Mouse (Mus musculus): ENCODE measurements around the gene Crip3.
A peak's percentile ranks its signal among the peaks of the same experiment; 100 is the strongest.

Crip3 gene

GRCm38 (mm10) chr17:46428761-46429414, at the start of gene Crip3:
Gene Crip3 (plus strand): TSS chr17:46428926.
- DNase-seq (ENCODE audit: low spot score in 2 of 2): no peak

GRCm38 (mm10) chr17:46383294-46384060, 45.2 kb upstream of the Crip3 start, which contains the start of gene Zfp318:
Gene Zfp318 (plus strand): TSS chr17:46383731.
- DNase-seq (ENCODE audit: low spot score in 2 of 2): peak; percentile 96 to 97

- DNase-seq (ENCODE audit: low spot score in 2 of 2): peak; percentile 13 to 24
Observed at GRCm38 (mm10) chr17:46384061-46384801, 44.5 kb upstream of the Crip3 start.

- DNase-seq (ENCODE audit: low spot score in 2 of 2): no peak
Observed at GRCm38 (mm10) chr17:46388200-46388599, 40.5 kb upstream of the Crip3 start.

GRCm38 (mm10) chr17:46393012-46393411, 35.7 kb upstream of the Crip3 start:
- peak; percentile 25 to 45 for DNase-seq (ENCODE audit: low spot score in 2 of 2)

GRCm38 (mm10) chr17:46394631-46395030, 34.1 kb upstream of the Crip3 start:
- DNase-seq (ENCODE audit: low spot score in 2 of 2): peak; percentile 13 to 19

GRCm38 (mm10) chr17:46408478-46408877, 20.2 kb upstream of the Crip3 start:
- no peak for DNase-seq (ENCODE audit: low spot score in 2 of 2)

GRCm38 (mm10) chr17:46418628-46419027, 10.1 kb upstream of the Crip3 start:
- no peak for DNase-seq (ENCODE audit: low spot score in 2 of 2)

- DNase-seq (ENCODE audit: low spot score in 2 of 2): no peak
Observed at GRCm38 (mm10) chr17:46419717-46420116, 9.0 kb upstream of the Crip3 start.

- DNase-seq (ENCODE audit: low spot score in 2 of 2): no peak
Observed at GRCm38 (mm10) chr17:46426496-46426895, 2.2 kb upstream of the Crip3 start.

- DNase-seq (ENCODE audit: low spot score in 2 of 2): no peak
Observed at GRCm38 (mm10) chr17:46433627-46434026, 4.9 kb downstream of the Crip3 start.

GRCm38 (mm10) chr17:46436672-46437366, 8.1 kb downstream of the Crip3 start:
- peak in 1 of 2 experiments; percentile 51 for DNase-seq (ENCODE audit: low spot score in 2 of 2)

GRCm38 (mm10) chr17:46438298-46438873, 9.7 kb downstream of the Crip3 start, which contains the start of gene Slc22a7:
Gene Slc22a7 (minus strand): TSS chr17:46438457.
- no peak for DNase-seq (ENCODE audit: low spot score in 2 of 2)

- DNase-seq (ENCODE audit: low spot score in 2 of 2): no peak
Observed at GRCm38 (mm10) chr17:46439176-46439575, 10.4 kb downstream of the Crip3 start.

- DNase-seq (ENCODE audit: low spot score in 2 of 2): no peak
Observed at GRCm38 (mm10) chr17:46444839-46445579, 16.3 kb downstream of the Crip3 start.

GRCm38 (mm10) chr17:46446264-46446663, 17.5 kb downstream of the Crip3 start:
- no peak for DNase-seq (ENCODE audit: low spot score in 2 of 2)

- no peak for DNase-seq (ENCODE audit: low spot score in 2 of 2)
Observed at GRCm38 (mm10) chr17:46452683-46453082, 24.0 kb downstream of the Crip3 start.

- DNase-seq (ENCODE audit: low spot score in 2 of 2): no peak
Observed at GRCm38 (mm10) chr17:46453302-46453948, 24.7 kb downstream of the Crip3 start.

GRCm38 (mm10) chr17:46453970-46454411, 25.3 kb downstream of the Crip3 start:
- peak in 1 of 2 experiments; percentile 27 for DNase-seq (ENCODE audit: low spot score in 2 of 2)

- DNase-seq (ENCODE audit: low spot score in 2 of 2): no peak
Observed at GRCm38 (mm10) chr17:46454539-46454938, 25.8 kb downstream of the Crip3 start.
